Mouse (Mus musculus): Measurements from ENCODE around the gene Mturn.

The Mturn gene

GRCm38 (mm10) chr6:54690838-54691237, 9.4 kb downstream of the Mturn start:
- POLR2A ChIA-PET = interaction anchor here in 3 of 4 experiments (0.6 to 2.2 kb wide), 13 partner anchors 8 to 633 kb away, joined by 3 to 13 read pairs (median 4); partner anchors contain the start of genes Mturn (in 3 of the 3) and Gars (in 1 of the 3)
- CTCF ChIA-PET = interaction anchor here in 2 of 4 experiments (0.6 to 0.7 kb wide), 3 partner anchors 260 to 364 kb away, joined by 3 to 5 read pairs (median 3); no protein-coding TSS in a partner anchor

- ChIA-PET POLR2A (interaction anchor here in 3 of 4 experiments (0.6 to 2.2 kb wide), 8 partner anchors 10 to 347 kb away, joined by 3 to 13 read pairs (median 4); partner anchors contain the start of genes Mturn (in 3 of the 3) and Gars (in 1 of the 3)), CTCF (no interaction called here)
These were observed 10.1 kb downstream of the Mturn start for GRCm38 (mm10) chr6:54691368-54692116.

- ChIA-PET CTCF (no interaction called here), POLR2A (no interaction called here)
These were observed 10.8 kb downstream of the Mturn start for GRCm38 (mm10) chr6:54692201-54692600.

- ChIA-PET POLR2A (no interaction called here), CTCF (no interaction called here)
These were observed 11.9 kb downstream of the Mturn start for GRCm38 (mm10) chr6:54693286-54693685.

GRCm38 (mm10) chr6:54698691-54699476, 17.5 kb downstream of the Mturn start:
- POLR2A ChIA-PET = interaction anchor here in 2 of 4 experiments (1.0 to 1.4 kb wide), 2 partner anchors 9 to 17 kb away, joined by 3 read pairs; partner anchors contain the start of gene Mturn (in 1 of the 2)
- CTCF ChIA-PET = interaction anchor here in 1 of 4 experiments (0.6 kb wide), 1 partner anchor 20 kb away, joined by 3 read pairs; no protein-coding TSS in a partner anchor

- CTCF ChIA-PET = no interaction called here
- POLR2A ChIA-PET = interaction anchor here in 2 of 4 experiments (1.0 to 1.4 kb wide), 2 partner anchors 9 to 18 kb away, joined by 3 read pairs; partner anchors contain the start of gene Mturn (in 1 of the 2)
These were observed 18.1 kb downstream of the Mturn start for GRCm38 (mm10) chr6:54699477-54700056.

GRCm38 (mm10) chr6:54700516-54700915, 19.1 kb downstream of the Mturn start:
- ChIA-PET POLR2A (no interaction called here), CTCF (no interaction called here)

- ChIA-PET POLR2A (no interaction called here), CTCF (no interaction called here)
These were observed 20.5 kb downstream of the Mturn start for GRCm38 (mm10) chr6:54701901-54702300.

- POLR2A ChIA-PET = interaction anchor here in 2 of 4 experiments (0.8 to 1.5 kb wide), 4 partner anchors 15 to 140 kb away, joined by 3 to 5 read pairs (median 4); no protein-coding TSS in a partner anchor
- CTCF ChIA-PET = interaction anchor here in 3 of 4 experiments (0.5 to 1.8 kb wide), 6 partner anchors 307 to 450 kb away, joined by 3 to 11 read pairs (median 3); no protein-coding TSS in a partner anchor
These were observed 22.5 kb downstream of the Mturn start for GRCm38 (mm10) chr6:54703633-54704538.

GRCm38 (mm10) chr6:54704539-54704845, 23.1 kb downstream of the Mturn start:
- CTCF ChIA-PET = interaction anchor here in 3 of 4 experiments (0.5 to 1.8 kb wide), 5 partner anchors 312 to 770 kb away, joined by 3 to 11 read pairs (median 3); no protein-coding TSS in a partner anchor
- POLR2A ChIA-PET = no interaction called here

GRCm38 (mm10) chr6:54704847-54705246, 23.4 kb downstream of the Mturn start:
- CTCF ChIA-PET = interaction anchor here in 2 of 4 experiments (0.5 to 1.8 kb wide), 5 partner anchors 104 to 769 kb away, joined by 3 to 11 read pairs (median 3); no protein-coding TSS in a partner anchor

GRCm38 (mm10) chr6:54705387-54705909, 24.0 kb downstream of the Mturn start:
- ChIA-PET POLR2A (interaction anchor here in 3 of 4 experiments (0.7 to 1.0 kb wide), 4 partner anchors 24 to 287 kb away, joined by 3 to 4 read pairs (median 4); partner anchors contain the start of genes Ggct (in 1 of the 3) and Mturn (in 1 of the 3)), CTCF (interaction anchor here in 2 of 4 experiments (0.7 to 1.8 kb wide), 6 partner anchors 96 to 311 kb away, joined by 3 to 11 read pairs (median 3); partner anchors contain the start of gene Ggct (in 1 of the 2))

More at GRCm38 (mm10) chr6:54704847-54705246, 23.4 kb downstream of the Mturn start:
- POLR2A ChIA-PET = no interaction called here

GRCm38 (mm10) chr6:54706099-54706498, 24.7 kb downstream of the Mturn start:
- CTCF ChIA-PET = interaction anchor here (0.6 to 1.8 kb wide), 8 partner anchors 95 to 311 kb away, joined by 3 to 11 read pairs (median 3); partner anchors contain the start of gene Ggct (in 1 of the 4)
- POLR2A ChIA-PET = interaction anchor here in 2 of 4 experiments (0.6 to 1.0 kb wide), 4 partner anchors 24 to 287 kb away, joined by 3 to 4 read pairs (median 4); partner anchors contain the start of genes Ggct (in 1 of the 2) and Mturn (in 1 of the 2)

- POLR2A ChIA-PET = interaction anchor here in 1 of 4 experiments (0.6 to 1.7 kb wide), 2 partner anchors 18 to 233 kb away, joined by 4 to 6 read pairs; no protein-coding TSS in a partner anchor
- CTCF ChIA-PET = interaction anchor here in 3 of 4 experiments (0.6 to 0.8 kb wide), 3 partner anchors 36 to 309 kb away, joined by 3 to 4 read pairs (median 3); no protein-coding TSS in a partner anchor
These were observed 25.3 kb downstream of the Mturn start for GRCm38 (mm10) chr6:54706611-54707172.

GRCm38 (mm10) chr6:54708646-54709045, 27.2 kb downstream of the Mturn start:
- ChIA-PET POLR2A (interaction anchor here in 2 of 4 experiments (0.6 to 1.7 kb wide), 11 partner anchors 11 to 284 kb away, joined by 3 to 6 read pairs (median 4); partner anchors contain the start of genes Znrf2 (in 2 of the 2), Ggct (in 1 of the 2) and Mturn (in 1 of the 2)), CTCF (interaction anchor here in 2 of 4 experiments (1.0 to 1.4 kb wide), 3 partner anchors 308 to 458 kb away, joined by 3 read pairs; no protein-coding TSS in a partner anchor)

GRCm38 (mm10) chr6:54715697-54716096, 34.3 kb downstream of the Mturn start:
- ChIA-PET POLR2A (interaction anchor here in 1 of 4 experiments (0.7 to 1.2 kb wide), 2 partner anchors 23 to 100 kb away, joined by 3 read pairs; no protein-coding TSS in a partner anchor), CTCF (no interaction called here)
